Mouse (Mus musculus): ENCODE results near the gene Cel. TPM values are rescaled to one million over a fixed set of nuclear protein-coding genes. Genes with fewer than 3 reads are reported as not detected.

Gene Cel
- total and polyA plus RNA-seq, 2 experiments, result 0.11 to 70.5 TPM

DNA sequence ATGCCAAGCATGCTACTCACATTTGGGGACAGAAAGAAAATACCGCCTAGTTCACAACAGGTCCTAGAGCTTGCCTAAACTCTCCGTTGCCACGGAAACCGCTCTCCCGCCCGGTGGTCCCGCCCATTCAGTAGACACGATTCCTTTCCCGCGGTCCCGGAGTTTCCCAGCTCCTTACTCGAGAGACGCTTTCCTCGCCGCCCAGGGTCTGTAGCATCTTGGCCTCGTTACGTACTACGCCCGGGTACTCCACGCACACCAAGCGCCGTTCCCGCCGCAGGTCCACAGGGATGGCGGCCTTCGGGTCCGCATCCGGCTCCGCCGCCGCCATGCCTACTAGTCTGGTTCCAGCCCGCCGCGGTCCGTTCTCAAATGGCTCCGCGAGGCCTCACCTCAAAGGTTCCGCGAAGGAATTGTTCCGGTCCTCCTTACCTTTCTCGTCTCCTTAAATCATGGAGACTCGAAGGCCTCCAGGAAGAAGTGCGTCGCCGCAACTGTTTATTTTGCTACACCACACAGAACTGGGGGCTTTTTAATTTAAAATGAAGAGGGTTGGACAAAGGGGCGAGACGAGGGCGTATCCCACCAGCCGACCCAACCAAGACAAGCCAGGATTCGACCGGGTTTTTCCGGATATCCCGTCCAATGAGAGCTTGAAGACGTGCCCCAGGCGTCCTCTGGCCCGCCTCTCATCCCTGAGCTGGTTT lies 19.6 kb upstream of the Cel start:
- WGBS, result under 1% methylated on average over 56 of the region's 56 CpGs
- TF ChIP-seq POLR2A (IDR thresholded peaks at IDR 0.05; ENCODE audit: extremely low read depth, insufficient read depth, low read length), result no peak
- TF ChIP-seq CTCF (IDR thresholded peaks at IDR 0.05; ENCODE audit: low read depth, low read length), result no peak
- no peaks in the 10 kb centered on the region for H3K36me3 ChIP-seq (ENCODE audit: control insufficient read depth, insufficient read depth, low read length)
- peak overlapping the region; percentile 64 for H3K9ac ChIP-seq (ENCODE audit: low read depth, low read length)
- peak; percentile 86 for DNase-seq (ENCODE audit: extremely low read depth, low read depth, low spot score)
- peak overlapping the region; percentile 78 for H3K4me3 ChIP-seq (ENCODE audit: insufficient read depth, low read depth, low read length)
- H3K27ac ChIP-seq (replicated peaks; ENCODE audit: insufficient read depth, low read depth, low read length), result peak overlapping the region; percentile 75
- no peaks in the 10 kb centered on the region for H3K79me2 ChIP-seq (ENCODE audit: control insufficient read depth, insufficient read depth, low read length)
- no peaks in the 10 kb centered on the region for H3K27me3 ChIP-seq (ENCODE audit: control insufficient read depth, insufficient read depth, low read length)
- no peaks in the 10 kb centered on the region for H3K4me1 ChIP-seq (ENCODE audit: control insufficient read depth, insufficient read depth, low read length)

DNA sequence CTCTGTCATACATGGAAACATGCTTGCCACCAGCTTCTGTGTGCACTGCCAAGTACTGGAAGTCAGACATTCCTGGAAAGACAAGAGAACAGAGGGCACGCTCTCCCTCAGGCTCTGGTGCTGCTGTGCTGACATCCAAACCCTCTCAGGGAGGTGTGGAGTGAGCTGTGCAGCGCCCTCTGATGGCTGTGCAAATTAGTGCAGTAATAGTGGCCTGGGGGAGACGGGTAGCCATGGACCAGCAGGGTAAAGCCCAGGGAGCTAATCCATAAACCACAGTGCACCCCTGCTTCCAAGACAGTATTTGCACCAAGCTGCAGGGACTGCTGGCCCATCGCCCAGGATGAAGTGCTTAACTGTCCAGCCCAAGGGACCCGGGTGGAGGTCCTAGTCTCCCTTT lies 14.8 kb upstream of the Cel start:
- TF ChIP-seq POLR2A (IDR thresholded peaks at IDR 0.05; ENCODE audit: extremely low read depth, insufficient read depth, low read length) (no peak), CTCF (IDR thresholded peaks at IDR 0.05; ENCODE audit: low read depth, low read length) (peak; percentile 71)
- no peak for DNase-seq (ENCODE audit: extremely low read depth, low read depth, low spot score)
- Histone ChIP-seq H3K27ac (replicated peaks; ENCODE audit: insufficient read depth, low read depth, low read length) (no peak overlapping the region), H3K9ac (ENCODE audit: low read depth, low read length) (no peak overlapping the region), H3K4me3 (ENCODE audit: insufficient read depth, low read depth, low read length) (no peak overlapping the region), H3K79me2 (ENCODE audit: control insufficient read depth, insufficient read depth, low read length) (no peaks in the 10 kb centered on the region), H3K4me1 (ENCODE audit: control insufficient read depth, insufficient read depth, low read length) (no peaks in the 10 kb centered on the region), H3K27me3 (ENCODE audit: control insufficient read depth, insufficient read depth, low read length) (no peaks in the 10 kb centered on the region), H3K36me3 (ENCODE audit: control insufficient read depth, insufficient read depth, low read length) (peaks cover 6% of the 10 kb centered on the region; the same call in 1 of the 2 replicates)
- 90% methylated on average over 5 of the region's 5 CpGs for WGBS

DNA sequence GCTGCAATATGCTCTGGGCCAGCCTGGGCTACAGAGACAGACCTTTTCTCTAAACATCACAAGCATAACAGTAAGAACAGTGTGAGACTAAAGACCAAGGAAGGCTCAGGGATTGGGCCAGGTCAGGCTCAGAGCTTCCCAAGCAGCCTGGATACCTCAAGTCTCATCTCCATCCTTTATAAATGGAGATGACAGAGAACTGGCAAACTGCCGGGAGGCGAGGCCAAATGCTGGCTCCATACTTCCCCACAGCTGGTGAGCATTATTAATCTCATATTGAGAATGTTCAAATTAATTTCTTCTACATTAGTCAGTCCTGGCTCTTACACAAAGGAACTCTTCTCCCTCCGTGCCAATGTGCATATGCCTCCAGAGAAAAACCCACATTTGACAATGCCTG lies 13.6 kb upstream of the Cel start:
- Histone ChIP-seq H3K36me3 (ENCODE audit: control insufficient read depth, insufficient read depth, low read length) (peaks cover 6% of the 10 kb centered on the region; the same call in 1 of the 2 replicates), H3K9ac (ENCODE audit: low read depth, low read length) (no peak overlapping the region), H3K27ac (replicated peaks; ENCODE audit: insufficient read depth, low read depth, low read length) (no peak overlapping the region), H3K4me3 (ENCODE audit: insufficient read depth, low read depth, low read length) (no peak overlapping the region), H3K79me2 (ENCODE audit: control insufficient read depth, insufficient read depth, low read length) (no peaks in the 10 kb centered on the region), H3K4me1 (ENCODE audit: control insufficient read depth, insufficient read depth, low read length) (no peaks in the 10 kb centered on the region), H3K27me3 (ENCODE audit: control insufficient read depth, insufficient read depth, low read length) (no peaks in the 10 kb centered on the region)
- 95% methylated on average over 3 of the region's 3 CpGs for WGBS
- no peak for DNase-seq (ENCODE audit: extremely low read depth, low read depth, low spot score)
- no peak for TF ChIP-seq CTCF (IDR thresholded peaks at IDR 0.05; ENCODE audit: low read depth, low read length)
- TF ChIP-seq POLR2A (IDR thresholded peaks at IDR 0.05; ENCODE audit: extremely low read depth, insufficient read depth, low read length), result no peak

GRCm38 (mm10) chr2:28575341-28575740 lies 12.1 kb upstream of the Cel start:
- no peak for TF ChIP-seq POLR2A (IDR thresholded peaks at IDR 0.05; ENCODE audit: extremely low read depth, insufficient read depth, low read length)
- TF ChIP-seq CTCF (IDR thresholded peaks at IDR 0.05; ENCODE audit: low read depth, low read length), result no peak
- peaks cover 12% of the 10 kb centered on the region for H3K36me3 ChIP-seq (ENCODE audit: control insufficient read depth, insufficient read depth, low read length)
- H3K4me1 ChIP-seq (ENCODE audit: control insufficient read depth, insufficient read depth, low read length), result no peaks in the 10 kb centered on the region
- H3K79me2 ChIP-seq (ENCODE audit: control insufficient read depth, insufficient read depth, low read length), result no peaks in the 10 kb centered on the region
- no peak for DNase-seq (ENCODE audit: extremely low read depth, low read depth, low spot score)
- no peaks in the 10 kb centered on the region for H3K27me3 ChIP-seq (ENCODE audit: control insufficient read depth, insufficient read depth, low read length)
- H3K27ac ChIP-seq (replicated peaks; ENCODE audit: insufficient read depth, low read depth, low read length), result no peak overlapping the region
- H3K9ac ChIP-seq (ENCODE audit: low read depth, low read length), result no peak overlapping the region
- no peak overlapping the region for H3K4me3 ChIP-seq (ENCODE audit: insufficient read depth, low read depth, low read length)
- 80% methylated on average over 4 of the region's 4 CpGs for whole genome bisulfite sequencing

DNA sequence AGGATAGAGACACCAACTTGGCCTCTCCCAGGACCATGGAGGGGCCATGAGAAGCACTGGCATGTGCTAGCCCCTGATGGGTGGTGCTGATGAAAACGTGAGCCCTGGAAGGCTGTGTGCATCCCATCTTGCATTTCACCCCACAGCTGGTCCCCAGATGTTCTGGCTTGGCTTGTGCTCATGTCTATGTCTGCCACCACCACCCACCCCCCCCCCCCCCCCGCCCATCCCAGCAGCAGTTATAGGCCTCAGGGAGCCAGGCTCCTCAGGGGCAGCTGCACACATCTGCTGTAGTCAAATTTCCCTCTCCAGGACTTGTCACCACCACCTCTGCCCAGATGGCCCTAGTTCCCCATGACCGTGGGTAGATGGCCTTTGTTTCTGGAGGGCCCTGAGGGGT lies 6.7 kb upstream of the Cel start:
- no peak overlapping the region for H3K27ac ChIP-seq (replicated peaks; ENCODE audit: insufficient read depth, low read depth, low read length)
- no peaks in the 10 kb centered on the region for H3K79me2 ChIP-seq (ENCODE audit: control insufficient read depth, insufficient read depth, low read length)
- DNase-seq (ENCODE audit: extremely low read depth, low read depth, low spot score), result no peak
- no peaks in the 10 kb centered on the region for H3K27me3 ChIP-seq (ENCODE audit: control insufficient read depth, insufficient read depth, low read length)
- H3K4me3 ChIP-seq (ENCODE audit: insufficient read depth, low read depth, low read length), result no peak overlapping the region
- 93% methylated on average over 3 of the region's 3 CpGs for WGBS
- H3K4me1 ChIP-seq (ENCODE audit: control insufficient read depth, insufficient read depth, low read length), result 0 out of 2 replicates have a peak, but pooled peaks cover 3% of the 10 kb centered on the region
- TF ChIP-seq POLR2A (IDR thresholded peaks at IDR 0.05; ENCODE audit: extremely low read depth, insufficient read depth, low read length) (no peak), CTCF (IDR thresholded peaks at IDR 0.05; ENCODE audit: low read depth, low read length) (no peak)
- H3K9ac ChIP-seq (ENCODE audit: low read depth, low read length), result no peak overlapping the region
- H3K36me3 ChIP-seq (ENCODE audit: control insufficient read depth, insufficient read depth, low read length), result peaks cover 12% of the 10 kb centered on the region

DNA sequence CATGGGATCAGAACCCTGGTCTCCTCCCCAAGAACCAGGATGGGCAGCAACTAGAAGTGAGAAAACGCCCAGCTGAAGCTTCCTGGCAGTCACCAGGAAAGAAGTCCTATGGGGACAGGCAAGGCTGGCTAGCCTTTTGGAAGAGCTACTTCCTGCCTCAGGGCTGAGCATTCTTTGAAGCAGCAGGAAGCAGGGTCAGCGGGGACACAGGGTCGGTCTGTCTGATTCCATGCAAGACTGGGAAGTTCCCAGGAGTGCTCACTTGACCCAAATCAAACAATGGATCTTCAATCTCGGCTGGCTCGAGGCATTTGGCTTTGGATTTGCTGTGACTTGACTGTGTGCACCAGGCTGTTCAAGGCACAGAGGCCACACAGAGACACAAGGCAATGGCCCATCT lies 3.3 kb upstream of the Cel start:
- Histone ChIP-seq H3K4me1 (ENCODE audit: control insufficient read depth, insufficient read depth, low read length) (0 out of 2 replicates have a peak, but pooled peaks cover 3% of the 10 kb centered on the region), H3K27ac (replicated peaks; ENCODE audit: insufficient read depth, low read depth, low read length) (no peak overlapping the region), H3K36me3 (ENCODE audit: control insufficient read depth, insufficient read depth, low read length) (peaks cover 8% of the 10 kb centered on the region), H3K27me3 (ENCODE audit: control insufficient read depth, insufficient read depth, low read length) (no peaks in the 10 kb centered on the region), H3K9ac (ENCODE audit: low read depth, low read length) (no peak overlapping the region), H3K79me2 (ENCODE audit: control insufficient read depth, insufficient read depth, low read length) (no peaks in the 10 kb centered on the region), H3K4me3 (ENCODE audit: insufficient read depth, low read depth, low read length) (no peak overlapping the region)
- TF ChIP-seq POLR2A (IDR thresholded peaks at IDR 0.05; ENCODE audit: extremely low read depth, insufficient read depth, low read length) (no peak), CTCF (IDR thresholded peaks at IDR 0.05; ENCODE audit: low read depth, low read length) (no peak)
- DNase-seq (ENCODE audit: extremely low read depth, low read depth, low spot score), result peak; percentile 8
- WGBS, result 66% methylated on average over 5 of the region's 5 CpGs

Measured in liver, adult 2 months (tissue).